Mouse (Mus musculus): ENCODE results near the gene Gmpr2. TPM values are rescaled to one million over a fixed set of nuclear protein-coding genes. Genes with fewer than 3 reads are reported as not detected.

Gene Gmpr2
- polyA plus RNA-seq, 1 experiment from 2014 or later: 53.3 TPM

Other genes starting within 250 kb of the Gmpr2 start
- 31.2 and 31.6 TPM in 2 replicates for gene Dhrs4, start 193.2 kb upstream of the Gmpr2 start, polyA plus RNA-seq (2015; fragmentation: Nextera tagmentation; extraction: Ambion mirVana)
- gene Carmil3, start 181.3 kb upstream of the Gmpr2 start, polyA plus RNA-seq (2015; fragmentation: Nextera tagmentation; extraction: Ambion mirVana): 17.0 and 24.5 TPM in 2 replicates
- 0.70 and 0.88 TPM in 2 replicates for gene Cpne6, start 161.5 kb upstream of the Gmpr2 start, polyA plus RNA-seq (2015; fragmentation: Nextera tagmentation; extraction: Ambion mirVana)
- gene Nrl, start 147.0 kb upstream of the Gmpr2 start, polyA plus RNA-seq (2015; fragmentation: Nextera tagmentation; extraction: Ambion mirVana): 0.08 TPM in 1 of 2 replicates, not detected in the other
- gene Pck2, start 131.7 kb upstream of the Gmpr2 start, polyA plus RNA-seq (2015; fragmentation: Nextera tagmentation; extraction: Ambion mirVana): 16.6 and 19.5 TPM in 2 replicates
- 126 and 134 TPM in 2 replicates for gene Dcaf11, start 111.9 kb upstream of the Gmpr2 start, polyA plus RNA-seq (2015; fragmentation: Nextera tagmentation; extraction: Ambion mirVana)
- 0.43 and 0.92 TPM in 2 replicates for gene A730061H03Rik, start 111.5 kb upstream of the Gmpr2 start, polyA plus RNA-seq (2015; fragmentation: Nextera tagmentation; extraction: Ambion mirVana)
- gene Fitm1, start 96.3 kb upstream of the Gmpr2 start, polyA plus RNA-seq (2015; fragmentation: Nextera tagmentation; extraction: Ambion mirVana): not detected in 2 replicates
- gene Psme1, start 93.8 kb upstream of the Gmpr2 start, polyA plus RNA-seq (2015; fragmentation: Nextera tagmentation; extraction: Ambion mirVana): 176 TPM in 2 replicates
- gene Emc9, start 86.6 kb upstream of the Gmpr2 start, polyA plus RNA-seq (2015; fragmentation: Nextera tagmentation; extraction: Ambion mirVana): 9.7 and 12.1 TPM in 2 replicates
- 198 and 217 TPM in 2 replicates for gene Psme2, start 80.8 kb upstream of the Gmpr2 start, polyA plus RNA-seq (2015; fragmentation: Nextera tagmentation; extraction: Ambion mirVana)
- 22.0 and 24.1 TPM in 2 replicates for gene Rnf31, start 80.2 kb upstream of the Gmpr2 start, polyA plus RNA-seq (2015; fragmentation: Nextera tagmentation; extraction: Ambion mirVana)
- 7.8 and 8.7 TPM in 2 replicates for gene Irf9, start 68.4 kb upstream of the Gmpr2 start, polyA plus RNA-seq (2015; fragmentation: Nextera tagmentation; extraction: Ambion mirVana)
- 6.6 and 7.3 TPM in 2 replicates for gene Rec8, start 53.9 kb upstream of the Gmpr2 start, polyA plus RNA-seq (2015; fragmentation: Nextera tagmentation; extraction: Ambion mirVana)
- gene Ipo4, start 36.0 kb upstream of the Gmpr2 start, polyA plus RNA-seq (2015; fragmentation: Nextera tagmentation; extraction: Ambion mirVana): 75.1 and 82.2 TPM in 2 replicates
- 1.6 and 2.1 TPM in 2 replicates for gene Gm49378, start 34.0 kb upstream of the Gmpr2 start, polyA plus RNA-seq (2015; fragmentation: Nextera tagmentation; extraction: Ambion mirVana)
- 59.7 and 59.8 TPM in 2 replicates for gene Tm9sf1, start 28.1 kb upstream of the Gmpr2 start, polyA plus RNA-seq (2015; fragmentation: Nextera tagmentation; extraction: Ambion mirVana)
- 0.38 and 0.59 TPM in 2 replicates for gene Tssk4, start 21.8 kb upstream of the Gmpr2 start, polyA plus RNA-seq (2015; fragmentation: Nextera tagmentation; extraction: Ambion mirVana)
- gene Mdp1, start 11.4 kb upstream of the Gmpr2 start, polyA plus RNA-seq (2015; fragmentation: Nextera tagmentation; extraction: Ambion mirVana): 69.7 and 75.0 TPM in 2 replicates
- gene Nedd8, start 183 bp downstream of the Gmpr2 start, polyA plus RNA-seq (2015; fragmentation: Nextera tagmentation; extraction: Ambion mirVana): 605 and 607 TPM in 2 replicates
- gene Tinf2, start 9.9 kb downstream of the Gmpr2 start, polyA plus RNA-seq (2015; fragmentation: Nextera tagmentation; extraction: Ambion mirVana): 36.9 and 38.5 TPM in 2 replicates
- gene Tgm1, start 42.0 kb downstream of the Gmpr2 start, polyA plus RNA-seq (2015; fragmentation: Nextera tagmentation; extraction: Ambion mirVana): 0.32 and 0.46 TPM in 2 replicates
- 45.0 and 48.8 TPM in 2 replicates for gene Rabggta, start 50.3 kb downstream of the Gmpr2 start, polyA plus RNA-seq (2015; fragmentation: Nextera tagmentation; extraction: Ambion mirVana)
- 66.3 and 68.8 TPM in 2 replicates for gene Dhrs1, start 73.7 kb downstream of the Gmpr2 start, polyA plus RNA-seq (2015; fragmentation: Nextera tagmentation; extraction: Ambion mirVana)
- gene Nop9, start 73.8 kb downstream of the Gmpr2 start, polyA plus RNA-seq (2015; fragmentation: Nextera tagmentation; extraction: Ambion mirVana): 33.8 and 36.2 TPM in 2 replicates
- gene Cideb, start 86.5 kb downstream of the Gmpr2 start, polyA plus RNA-seq (2015; fragmentation: Nextera tagmentation; extraction: Ambion mirVana): 0.19 TPM in 1 of 2 replicates, not detected in the other
- gene Ltb4r2, start 89.5 kb downstream of the Gmpr2 start, polyA plus RNA-seq (2015; fragmentation: Nextera tagmentation; extraction: Ambion mirVana): 0.22 and 0.28 TPM in 2 replicates
- gene Ltb4r1, start 94.0 kb downstream of the Gmpr2 start, polyA plus RNA-seq (2015; fragmentation: Nextera tagmentation; extraction: Ambion mirVana): 0.26 TPM in 1 of 2 replicates, not detected in the other
- 4.1 and 4.2 TPM in 2 replicates for gene Adcy4, start 112.2 kb downstream of the Gmpr2 start, polyA plus RNA-seq (2015; fragmentation: Nextera tagmentation; extraction: Ambion mirVana)
- 2.3 and 2.4 TPM in 2 replicates for gene Ripk3, start 116.9 kb downstream of the Gmpr2 start, polyA plus RNA-seq (2015; fragmentation: Nextera tagmentation; extraction: Ambion mirVana)
- gene Nfatc4, start 151.2 kb downstream of the Gmpr2 start, polyA plus RNA-seq (2015; fragmentation: Nextera tagmentation; extraction: Ambion mirVana): 7.9 and 8.8 TPM in 2 replicates
- 13.4 and 13.5 TPM in 2 replicates for gene Nynrin, start 182.1 kb downstream of the Gmpr2 start, polyA plus RNA-seq (2015; fragmentation: Nextera tagmentation; extraction: Ambion mirVana)
- gene Cbln3, start 212.5 kb downstream of the Gmpr2 start, polyA plus RNA-seq (2015; fragmentation: Nextera tagmentation; extraction: Ambion mirVana): 0.23 and 0.26 TPM in 2 replicates
- 10.1 and 11.1 TPM in 2 replicates for gene Khnyn, start 213.0 kb downstream of the Gmpr2 start, polyA plus RNA-seq (2015; fragmentation: Nextera tagmentation; extraction: Ambion mirVana)
- 89.4 and 92.5 TPM in 2 replicates for gene Sdr39u1, start 228.4 kb downstream of the Gmpr2 start, polyA plus RNA-seq (2015; fragmentation: Nextera tagmentation; extraction: Ambion mirVana)